Mouse (Mus musculus) heart, embryonic 12.5 days (tissue): ENCODE measurements around the gene Fam149b. TPM values are rescaled to one million over a fixed set of nuclear protein-coding genes. Genes with fewer than 3 reads are reported as not detected.
A peak's percentile ranks its signal among the peaks of the same experiment; 100 is the strongest.

Experiments
- ATAC-seq: fragments of 200-750 bp; cut with Nextera tagmentation; 2 replicates; pipeline ENCODE4 v1.8.0; 2017; ENCODE audit warnings: moderate TSS enrichment, moderate library complexity; ENCODE audit not compliant: insufficient number of reproducible peaks, low FRiP score
- H3K27ac ChIP-seq: fragments of 300-500 bp; sonication (generic); 2 replicates; pipeline ENCODE4 v1.5.1; 2016; ENCODE audit warnings: mild to moderate bottlenecking, moderate library complexity; ENCODE audit not compliant: poor library complexity, severe bottlenecking
- H3K27me3 ChIP-seq: fragments of 300-500 bp; sonication (generic); replicated peaks from 2 replicates; pipeline ENCODE4 v1.6.1; 2016; ENCODE audit warnings: mild to moderate bottlenecking, moderate library complexity
- H3K36me3 ChIP-seq: fragments of 300-500 bp; sonication (generic); 2 replicates; pipeline ENCODE4 v1.6.1; 2016; ENCODE audit warnings: mild to moderate bottlenecking, moderate library complexity
- H3K4me1 ChIP-seq: fragments of 300-500 bp; sonication (generic); replicated peaks from 2 replicates; pipeline ENCODE4 v1.6.1; 2016; ENCODE audit warnings: mild to moderate bottlenecking
- H3K4me2 ChIP-seq: fragments of 300-500 bp; sonication (generic); 2 replicates; pipeline ENCODE4 v1.6.1; 2016; ENCODE audit warnings: mild to moderate bottlenecking, moderate library complexity
- H3K4me3 ChIP-seq: fragments of 300-500 bp; sonication (generic); 2 replicates; pipeline ENCODE4 v1.5.1; 2016; ENCODE audit warnings: mild to moderate bottlenecking
- H3K9ac ChIP-seq: fragments of 300-500 bp; sonication (generic); 2 replicates; pipeline ENCODE4 v1.6.1; 2016; ENCODE audit warnings: mild to moderate bottlenecking, moderate library complexity
- H3K9me3 ChIP-seq: fragments of 300-500 bp; sonication (generic); replicated peaks from 2 replicates; pipeline ENCODE4 v1.6.1; 2016; ENCODE audit warnings: mild to moderate bottlenecking, moderate library complexity
- WGBS: fragments of 180-500 bp; shearing (Covaris S2); methylation state at CpG from one replicate; pipeline ENCODE4 v1.1.7; 2016; 5-methylcytosine and 5-hydroxymethylcytosine counted together
- polyA plus RNA-seq: library from polyadenylated mRNA; unstranded; fragments of >200 nt; fragmentation: Nextera tagmentation; extraction: Ambion mirVana; gene quantifications from 2 replicates; pipeline ENCODE4 v1.2.1, GENCODE M21; 2016

Gene Fam149b
- polyA plus RNA-seq, 1 experiment from 2014 or later: 25.7 TPM

DNA sequence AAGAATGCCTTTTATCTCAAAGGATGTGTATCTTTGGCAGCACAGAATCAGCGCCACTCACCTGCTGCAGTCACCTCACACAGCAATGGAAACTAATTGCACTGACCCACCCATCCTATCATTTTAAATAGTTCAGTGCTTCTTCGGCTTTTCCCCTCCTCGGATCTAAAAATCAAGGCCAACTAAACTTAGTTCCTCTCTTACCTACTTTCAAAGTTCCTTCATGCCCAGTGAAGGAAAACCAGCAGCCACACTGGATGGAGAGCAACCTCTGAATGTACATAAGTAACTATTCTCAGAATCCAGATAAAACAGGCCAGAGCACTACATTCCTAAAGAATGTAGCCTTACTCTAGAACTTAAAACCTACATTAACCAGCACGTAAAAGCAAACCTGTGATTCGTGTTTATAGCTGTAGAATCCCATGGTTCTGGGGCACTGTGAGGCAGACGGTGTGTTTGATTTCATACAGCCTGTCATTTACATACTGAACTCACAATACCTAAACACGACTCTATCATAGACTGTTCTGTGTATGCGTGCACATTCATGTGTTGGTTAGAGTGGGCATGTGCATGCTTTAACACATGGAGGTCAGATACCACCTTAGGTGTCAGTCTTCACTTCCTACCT is 41.6 kb downstream of the Fam149b start:
- no peak for ATAC-seq
- Histone ChIP-seq H3K27me3 (no peaks in the 10 kb centered on the region), H3K9me3 (no peaks in the 10 kb centered on the region), H3K4me3 (peak overlapping the region; percentile 86), H3K9ac (peak overlapping the region; percentile 83; the same call in 1 of the 2 replicates), H3K36me3 (peaks cover 47% of the 10 kb centered on the region), H3K4me1 (peaks cover 34% of the 10 kb centered on the region), H3K27ac (no peak overlapping the region), H3K4me2 (peak overlapping the region; percentile 89)
- WGBS: 87% methylated on average over 8 of the region's 8 CpGs

- ATAC-seq: no peak
- WGBS: 76% methylated on average over 4 of the region's 4 CpGs
- no peak overlapping the region for H3K9ac ChIP-seq
- peaks cover 20% of the 10 kb centered on the region for H3K4me1 ChIP-seq
- H3K4me3 ChIP-seq: no peak overlapping the region
- H3K9me3 ChIP-seq: no peaks in the 10 kb centered on the region
- peaks cover 23% of the 10 kb centered on the region for H3K36me3 ChIP-seq
- peak overlapping the region; percentile 68 for H3K4me2 ChIP-seq
- H3K27me3 ChIP-seq: no peaks in the 10 kb centered on the region
- no peak overlapping the region for H3K27ac ChIP-seq
These were observed 44.4 kb downstream of the Fam149b start for GRCm38 (mm10) chr14:20392326-20392725.

GRCm38 (mm10) chr14:20393205-20393913 is 45.4 kb downstream of the Fam149b start, which contains the start of gene Mrps16:
Mrps16 (minus strand) TSS chr14:20393634.
- Histone ChIP-seq H3K4me3 (peak within 1 kb of the TSS; percentile 67), H3K27ac (peak within 1 kb of the TSS; percentile 78), H3K9me3 (no peaks in the 10 kb centered on the region), H3K4me2 (peak within 1 kb of the TSS; percentile 68), H3K27me3 (no peaks in the 10 kb centered on the region), H3K36me3 (peaks cover 21% of the 10 kb centered on the region), H3K4me1 (peaks cover 10% of the 10 kb centered on the region), H3K9ac (peak within 1 kb of the TSS; percentile 94)
- peak; percentile 95 for ATAC-seq
- WGBS: under 1% methylated on average over 68 of the region's 68 CpGs

DNA sequence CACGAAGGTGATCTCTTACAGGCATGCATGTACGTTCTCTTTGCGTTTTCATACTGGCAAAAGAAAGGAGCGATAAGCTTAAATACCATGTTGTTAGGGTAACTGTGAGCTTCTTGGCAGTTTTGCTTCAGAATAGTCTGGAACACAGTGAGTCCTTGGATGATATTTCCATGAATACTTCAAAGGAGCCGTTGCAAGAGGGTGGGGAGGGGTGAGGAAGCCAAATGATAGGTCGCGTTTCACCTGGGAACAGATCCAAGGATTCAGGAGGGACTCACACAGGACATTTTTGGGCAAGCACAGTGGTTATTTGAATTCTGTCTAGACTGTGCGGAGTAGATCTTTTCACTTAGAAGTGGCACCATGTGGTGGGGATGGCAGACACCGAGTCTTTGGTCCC is 49.3 kb downstream of the Fam149b start:
- Histone ChIP-seq H3K27me3 (no peaks in the 10 kb centered on the region; the same call in 1 of the 2 replicates), H3K9me3 (no peaks in the 10 kb centered on the region), H3K9ac (no peak overlapping the region), H3K4me3 (no peak overlapping the region), H3K4me2 (no peak overlapping the region), H3K4me1 (peaks cover 6% of the 10 kb centered on the region; the same call in 1 of the 2 replicates), H3K27ac (no peak overlapping the region), H3K36me3 (no peaks in the 10 kb centered on the region)
- no peak for ATAC-seq
- WGBS: 80% methylated on average over 9 of the region's 9 CpGs

GRCm38 (mm10) chr14:20398864-20399263 is 50.9 kb downstream of the Fam149b start:
- ATAC-seq: no peak
- no peaks in the 10 kb centered on the region; the same call in 1 of the 2 replicates for H3K27me3 ChIP-seq
- WGBS: 36% methylated on average over 4 of the region's 4 CpGs
- H3K36me3 ChIP-seq: no peaks in the 10 kb centered on the region
- no peak overlapping the region for H3K27ac ChIP-seq
- H3K4me1 ChIP-seq: 0 out of 2 replicates have a peak, but pooled peaks cover 3% of the 10 kb centered on the region
- no peak overlapping the region for H3K4me3 ChIP-seq
- H3K9ac ChIP-seq: no peak overlapping the region
- H3K4me2 ChIP-seq: no peak overlapping the region
- H3K9me3 ChIP-seq: no peaks in the 10 kb centered on the region

GRCm38 (mm10) chr14:20400071-20400470 is 52.1 kb downstream of the Fam149b start:
- H3K36me3 ChIP-seq: no peaks in the 10 kb centered on the region
- no peak overlapping the region for H3K27ac ChIP-seq
- H3K27me3 ChIP-seq: no peaks in the 10 kb centered on the region; the same call in 1 of the 2 replicates
- H3K9ac ChIP-seq: no peak overlapping the region
- no peak overlapping the region for H3K4me2 ChIP-seq
- WGBS: 42% methylated on average over 1 of the region's 1 CpGs
- H3K4me3 ChIP-seq: no peak overlapping the region
- H3K9me3 ChIP-seq: no peaks in the 10 kb centered on the region
- H3K4me1 ChIP-seq: no peaks in the 10 kb centered on the region
- no peak for ATAC-seq

- H3K27ac ChIP-seq: no peak overlapping the region
- no peak overlapping the region for H3K4me2 ChIP-seq
- no peak for ATAC-seq
- H3K4me1 ChIP-seq: no peaks in the 10 kb centered on the region
- no peaks in the 10 kb centered on the region for H3K27me3 ChIP-seq
- WGBS: 46% methylated on average over 7 of the region's 7 CpGs
- H3K9me3 ChIP-seq: no peaks in the 10 kb centered on the region
- H3K36me3 ChIP-seq: no peaks in the 10 kb centered on the region
- no peak overlapping the region for H3K9ac ChIP-seq
- no peak overlapping the region for H3K4me3 ChIP-seq
These were observed 74.3 kb downstream of the Fam149b start for GRCm38 (mm10) chr14:20422257-20422656.

DNA sequence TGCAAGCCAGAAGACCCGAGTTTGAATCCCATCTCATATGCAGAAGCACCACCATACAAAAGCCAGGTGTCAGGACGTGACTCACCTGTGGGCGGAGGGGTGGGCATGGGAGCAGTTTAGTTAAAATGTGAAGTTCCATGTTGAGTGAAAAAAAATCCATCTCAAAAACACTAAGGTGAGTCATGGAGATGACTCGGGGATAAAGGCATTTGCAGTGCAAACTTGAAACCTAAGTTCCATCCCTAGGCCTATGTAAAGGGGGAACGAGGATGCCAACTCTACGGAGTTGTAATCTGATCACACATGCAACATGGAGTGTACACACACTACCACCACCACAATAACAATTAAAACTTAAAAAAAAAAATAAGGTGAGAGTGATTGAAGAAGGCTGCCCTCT is 75.1 kb downstream of the Fam149b start:
- H3K9me3 ChIP-seq: no peaks in the 10 kb centered on the region
- 82% methylated on average over 6 of the region's 6 CpGs for WGBS
- no peak overlapping the region for H3K27ac ChIP-seq
- H3K36me3 ChIP-seq: no peaks in the 10 kb centered on the region
- no peak overlapping the region for H3K4me2 ChIP-seq
- no peak overlapping the region for H3K9ac ChIP-seq
- no peaks in the 10 kb centered on the region for H3K4me1 ChIP-seq
- ATAC-seq: no peak
- H3K4me3 ChIP-seq: no peak overlapping the region
- H3K27me3 ChIP-seq: no peaks in the 10 kb centered on the region

GRCm38 (mm10) chr14:20428593-20428992 is 80.6 kb downstream of the Fam149b start:
- no peak overlapping the region for H3K4me3 ChIP-seq
- H3K27ac ChIP-seq: no peak overlapping the region
- H3K4me1 ChIP-seq: no peaks in the 10 kb centered on the region
- H3K4me2 ChIP-seq: no peak overlapping the region
- ATAC-seq: no peak
- 38% methylated on average over 1 of the region's 1 CpGs for WGBS
- 0 out of 2 replicates have a peak, but pooled peaks cover 4% of the 10 kb centered on the region for H3K9me3 ChIP-seq
- no peak overlapping the region for H3K9ac ChIP-seq
- H3K27me3 ChIP-seq: no peaks in the 10 kb centered on the region
- H3K36me3 ChIP-seq: no peaks in the 10 kb centered on the region

GRCm38 (mm10) chr14:20429833-20430232 is 81.9 kb downstream of the Fam149b start:
- 36% methylated on average over 1 of the region's 1 CpGs for WGBS
- no peak overlapping the region for H3K9ac ChIP-seq
- ATAC-seq: no peak

GRCm38 (mm10) chr14:20431726-20432125 is 83.8 kb downstream of the Fam149b start:
- Histone ChIP-seq H3K9ac (no peak overlapping the region), H3K36me3 (no peaks in the 10 kb centered on the region), H3K27ac (no peak overlapping the region), H3K4me3 (no peak overlapping the region), H3K27me3 (no peaks in the 10 kb centered on the region), H3K4me2 (no peak overlapping the region), H3K4me1 (no peaks in the 10 kb centered on the region), H3K9me3 (0 out of 2 replicates have a peak, but pooled peaks cover 4% of the 10 kb centered on the region)
- 70% methylated on average over 6 of the region's 6 CpGs for WGBS
- no peak for ATAC-seq

More at GRCm38 (mm10) chr14:20429833-20430232, 81.9 kb downstream of the Fam149b start:
- Histone ChIP-seq H3K9me3 (0 out of 2 replicates have a peak, but pooled peaks cover 4% of the 10 kb centered on the region), H3K4me3 (no peak overlapping the region), H3K27ac (no peak overlapping the region), H3K27me3 (no peaks in the 10 kb centered on the region), H3K36me3 (no peaks in the 10 kb centered on the region), H3K4me1 (no peaks in the 10 kb centered on the region), H3K4me2 (no peak overlapping the region)
